Mouse (Mus musculus) brain, embryonic 14.5 days (tissue): ENCODE data around the gene Cpeb3. TPM values are rescaled to one million over a fixed set of nuclear protein-coding genes. Genes with fewer than 3 reads are reported as not detected.

Experiments
- DNase-seq: peaks from one replicate; pipeline ENCODE4 v3.0.0-alpha.2; 2011; ENCODE audit warnings: low read depth
- CTCF ChIP-seq: fragments of 200-500 bp; IDR thresholded peaks from 2 replicates; pipeline ENCODE4 v1.5.1; 2012; ENCODE audit warnings: inconsistent platforms, mild to moderate bottlenecking, moderate library complexity, borderline replicate concordance; ENCODE audit not compliant: insufficient read depth, insufficient read length; ENCODE audit errors: extremely low read depth
- POLR2A ChIP-seq: fragments of 200-500 bp; IDR thresholded peaks from 2 replicates; pipeline ENCODE4 v1.6.1; 2012; ENCODE audit warnings: mild to moderate bottlenecking, inconsistent platforms, borderline replicate concordance; ENCODE audit not compliant: poor library complexity, insufficient read depth, insufficient read length, severe bottlenecking; ENCODE audit errors: extremely low read depth
- polyA plus RNA-seq: library from polyadenylated mRNA; depleted of rRNA; stranded (reverse); fragments of >200 nt; gene quantifications from 2 replicates; pipeline ENCODE4 v1.2.3, GENCODE M21; 2012; rRNA removed

Cpeb3 gene
- 10.9 and 20.9 TPM in 2 replicates for polyA plus RNA-seq

DNA sequence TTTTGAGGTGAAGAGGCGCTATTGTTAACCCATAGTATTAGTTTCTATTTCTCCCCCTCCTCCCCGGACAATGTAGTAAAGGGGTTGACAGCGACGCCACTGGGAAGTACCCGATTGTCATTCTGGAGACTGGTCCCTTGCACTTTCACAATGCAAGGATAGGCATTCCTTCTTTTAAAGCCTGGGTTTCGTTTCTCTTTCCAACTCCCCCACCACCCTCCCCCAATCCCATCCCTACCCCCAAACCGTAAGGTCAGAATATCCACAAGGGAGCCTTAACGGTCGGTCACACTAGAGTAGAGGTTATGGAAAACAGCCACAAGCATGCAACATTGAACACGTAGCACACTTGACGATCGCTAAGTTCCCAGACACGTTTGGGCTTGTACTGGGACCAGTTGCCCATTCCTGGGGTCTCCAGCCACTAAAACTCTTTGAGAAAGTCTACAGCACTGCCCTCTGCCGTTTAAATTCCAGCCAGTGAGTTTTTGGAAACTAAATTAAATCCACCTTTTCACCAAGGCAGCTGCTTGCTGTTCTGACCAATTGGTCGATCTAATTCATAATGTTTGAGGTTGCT lies at the start of gene Cpeb3:
Gene Cpeb3, minus strand, starts transcription at position 426 of the 580 bp plus-strand sequence.
- DNase-seq = peak; percentile 75
- TF ChIP-seq CTCF (peak; percentile 43; the same call in 1 of the 2 replicates), POLR2A (no peak)

DNA sequence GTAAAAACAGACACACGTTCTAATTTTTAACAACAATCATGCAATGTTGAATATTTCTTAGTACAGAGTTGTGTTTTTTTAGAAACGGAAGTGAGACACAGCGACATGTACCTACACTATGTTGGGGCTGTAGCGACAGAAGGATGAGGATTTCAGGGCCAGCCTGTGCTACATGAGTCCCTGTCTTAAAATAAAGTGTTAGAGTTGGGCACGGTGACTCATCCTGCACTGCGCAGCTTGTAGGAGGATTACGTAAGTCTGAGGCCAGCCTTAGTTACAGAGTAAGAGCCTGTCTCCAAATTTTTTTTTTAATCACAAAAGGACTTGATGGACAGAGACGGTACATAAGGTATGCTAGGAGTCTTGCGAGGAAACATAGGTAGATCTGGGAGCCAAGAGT lies 46.9 kb upstream of the Cpeb3 start:
- TF ChIP-seq POLR2A = no peak
- no peak for TF ChIP-seq CTCF
- no peak for DNase-seq

DNA sequence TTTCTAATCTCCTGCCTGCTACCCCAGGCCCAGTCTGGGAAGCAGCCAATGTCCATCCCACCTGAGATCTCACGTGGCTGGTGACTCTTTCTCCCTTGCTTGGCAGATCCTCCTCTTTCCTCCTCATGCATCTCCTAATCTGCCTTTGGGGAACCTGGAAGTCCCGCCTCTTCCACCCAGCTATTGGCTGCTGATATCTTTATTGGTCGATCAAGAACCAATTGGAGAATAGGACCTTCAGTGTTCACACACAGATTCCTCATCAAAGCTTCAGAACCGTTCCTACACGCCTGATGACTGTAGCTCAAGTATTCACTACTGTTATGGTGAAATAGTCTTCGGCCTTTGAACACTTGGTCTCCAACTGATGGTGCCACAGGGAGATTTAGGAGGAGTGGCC lies 43.7 kb upstream of the Cpeb3 start:
- DNase-seq = no peak
- TF ChIP-seq CTCF (no peak), POLR2A (no peak)

DNA sequence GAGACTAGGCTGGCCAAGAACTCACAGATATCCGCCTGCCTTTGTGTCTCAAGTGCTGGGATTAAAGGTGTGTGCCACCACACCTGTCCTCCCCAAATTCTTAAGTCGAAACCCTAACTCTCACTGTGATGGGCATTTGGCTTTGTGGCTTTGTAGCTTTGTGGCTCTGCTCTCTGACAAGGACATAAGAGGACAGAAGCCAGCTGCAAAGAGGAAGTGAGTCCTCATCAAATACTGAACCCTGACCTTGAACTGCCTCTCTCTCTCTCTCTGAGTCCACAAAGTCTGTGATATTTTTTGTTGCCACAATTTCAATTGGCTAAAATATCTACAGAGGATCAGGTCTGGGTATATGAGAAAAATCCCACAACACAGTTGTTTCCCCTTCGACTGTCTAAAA lies 39.8 kb upstream of the Cpeb3 start:
- DNase-seq = no peak
- TF ChIP-seq POLR2A (no peak), CTCF (no peak)

DNA sequence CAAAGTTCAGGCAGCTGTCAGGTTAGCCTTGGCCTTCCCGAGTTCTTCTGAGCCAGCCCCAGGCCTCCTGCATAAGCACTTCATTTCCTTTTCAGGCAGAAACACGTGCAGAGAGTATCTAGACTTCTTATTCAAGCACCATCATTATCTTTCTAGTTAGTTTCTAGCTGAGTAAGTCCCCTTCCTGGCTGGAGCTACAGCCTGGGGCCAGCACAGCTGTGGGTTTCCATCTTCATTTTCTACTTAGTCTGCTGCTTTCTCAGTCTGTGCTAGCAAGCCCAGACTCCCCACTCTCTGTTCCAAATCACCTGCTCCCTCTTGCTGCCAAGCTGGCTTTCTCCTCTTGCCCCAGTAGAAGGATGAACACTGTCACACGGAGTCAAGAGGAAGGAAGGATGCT lies 38.5 kb upstream of the Cpeb3 start:
- no peak for TF ChIP-seq POLR2A
- no peak for TF ChIP-seq CTCF

DNA sequence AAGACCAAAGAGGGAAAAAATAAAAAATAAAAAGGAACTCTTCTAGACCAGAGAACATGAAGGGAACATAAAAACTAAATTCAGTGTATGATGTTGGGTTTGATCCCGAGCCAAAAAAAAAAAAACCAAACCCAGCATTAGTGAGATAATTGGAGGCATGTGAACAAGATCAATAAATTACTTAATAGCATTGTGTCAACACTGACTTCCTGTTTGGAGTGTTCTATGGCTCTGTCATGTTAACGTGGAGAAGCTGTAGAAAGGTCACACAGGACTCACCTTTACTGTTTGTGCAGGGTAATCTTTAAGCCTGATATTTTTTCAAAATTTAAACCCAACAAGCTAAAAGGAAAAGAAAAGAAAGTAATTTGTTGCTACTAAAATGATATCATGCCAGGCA lies 34.3 kb upstream of the Cpeb3 start:
- TF ChIP-seq POLR2A (no peak), CTCF (no peak)

More for the DNA sequence above, 38.5 kb upstream of the Cpeb3 start:
- DNase-seq = no peak

DNA sequence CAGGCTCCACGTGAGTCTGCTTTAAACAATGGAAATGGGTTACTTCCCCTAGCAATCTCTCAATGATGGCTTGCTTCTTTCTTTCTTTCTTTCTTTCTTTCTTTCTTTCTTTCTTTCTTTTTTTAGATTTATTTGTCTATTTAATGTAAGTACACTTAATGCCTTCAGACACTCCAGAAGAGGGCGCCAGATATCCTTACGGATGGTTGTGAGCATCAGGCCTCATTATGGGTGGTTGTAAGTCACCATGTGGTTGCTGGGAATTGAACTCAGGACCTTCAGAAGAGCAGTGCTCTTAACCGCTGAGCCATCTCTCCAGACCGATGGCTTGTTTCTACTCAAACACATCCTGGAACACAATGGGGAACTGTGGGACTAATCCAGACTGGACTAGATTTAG lies 32.8 kb upstream of the Cpeb3 start:
- DNase-seq = no peak
- TF ChIP-seq CTCF (no peak), POLR2A (no peak)

More for the DNA sequence above, 34.3 kb upstream of the Cpeb3 start:
- no peak for DNase-seq

DNA sequence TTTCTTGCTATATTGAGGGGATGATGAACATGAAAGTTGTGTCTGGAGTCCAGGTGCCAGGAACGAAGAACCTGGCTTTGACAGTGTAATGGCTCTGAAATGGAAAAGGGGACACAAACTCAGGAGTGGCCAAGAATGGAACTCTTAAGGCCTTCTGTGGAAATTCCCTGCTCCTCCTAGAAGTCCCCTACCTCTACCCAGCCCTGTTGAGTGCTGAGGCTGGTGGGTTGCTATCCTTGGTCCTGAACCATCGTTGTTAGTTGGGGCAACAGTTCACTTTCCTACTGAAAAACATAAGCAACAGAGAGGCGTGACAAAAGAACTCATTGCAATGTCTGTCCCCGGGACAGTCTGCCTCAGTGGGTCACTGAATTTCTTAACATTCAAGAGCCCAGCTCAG lies 30.7 kb upstream of the Cpeb3 start:
- peak; percentile 45 for DNase-seq
- TF ChIP-seq POLR2A (no peak), CTCF (no peak)

DNA sequence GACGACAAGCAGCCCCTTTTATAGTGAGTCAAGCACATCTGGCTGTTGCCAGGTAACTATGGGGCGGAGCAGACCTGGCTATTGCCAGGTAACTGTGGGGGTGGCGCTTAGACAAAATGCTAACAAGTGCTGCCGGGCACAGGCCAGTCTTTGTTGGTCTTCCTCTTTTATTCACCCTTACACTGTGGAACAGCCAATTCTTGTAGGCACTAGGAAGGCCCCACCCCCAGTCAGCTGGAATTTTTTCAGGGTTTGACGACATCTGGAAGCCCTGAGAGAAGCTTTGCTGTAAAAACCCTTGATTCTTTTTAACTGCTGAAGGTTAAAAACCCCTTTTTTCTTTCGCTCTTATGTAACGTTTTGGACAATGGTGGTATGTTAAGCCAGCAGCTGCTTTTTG lies 30.2 kb upstream of the Cpeb3 start:
- peak; percentile 64 for DNase-seq
- TF ChIP-seq CTCF = no peak
- no peak for TF ChIP-seq POLR2A

DNA sequence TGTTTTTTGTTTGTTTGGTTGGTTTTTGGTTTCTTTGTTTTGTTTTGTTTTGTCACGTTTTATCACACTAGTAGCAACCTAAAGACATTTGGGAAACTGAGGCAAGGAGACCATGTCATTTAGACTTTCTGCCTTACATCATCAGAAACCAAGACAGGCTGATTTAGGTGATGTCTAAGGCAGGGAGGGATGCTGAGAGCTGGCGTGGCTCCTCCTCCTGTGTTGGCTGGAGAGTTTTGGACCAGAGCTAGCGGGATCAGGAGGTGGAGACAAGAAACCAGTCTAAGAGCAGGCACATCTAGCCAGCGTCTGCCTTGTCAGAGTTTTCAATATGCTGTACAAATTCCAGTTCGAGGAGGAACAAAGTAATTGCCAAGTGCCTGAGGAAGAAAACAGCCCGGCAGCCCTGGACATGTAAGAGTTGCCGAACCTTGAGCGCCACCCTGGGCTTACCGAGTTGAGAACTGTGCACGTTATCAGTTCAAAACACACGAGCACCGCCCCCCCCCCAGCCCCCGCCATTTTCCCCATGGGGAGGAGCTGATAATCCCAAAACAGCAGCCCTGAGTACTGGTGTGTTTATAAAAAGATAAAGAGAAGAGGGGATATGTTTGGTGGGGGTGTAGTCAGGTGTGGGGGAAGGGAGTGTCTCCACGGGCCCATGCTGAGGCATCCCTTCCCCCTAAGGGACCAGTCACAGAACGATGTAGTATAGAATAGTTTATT lies 29.5 kb upstream of the Cpeb3 start:
- DNase-seq = peak; percentile 50
- no peak for TF ChIP-seq CTCF
- TF ChIP-seq POLR2A = no peak

DNA sequence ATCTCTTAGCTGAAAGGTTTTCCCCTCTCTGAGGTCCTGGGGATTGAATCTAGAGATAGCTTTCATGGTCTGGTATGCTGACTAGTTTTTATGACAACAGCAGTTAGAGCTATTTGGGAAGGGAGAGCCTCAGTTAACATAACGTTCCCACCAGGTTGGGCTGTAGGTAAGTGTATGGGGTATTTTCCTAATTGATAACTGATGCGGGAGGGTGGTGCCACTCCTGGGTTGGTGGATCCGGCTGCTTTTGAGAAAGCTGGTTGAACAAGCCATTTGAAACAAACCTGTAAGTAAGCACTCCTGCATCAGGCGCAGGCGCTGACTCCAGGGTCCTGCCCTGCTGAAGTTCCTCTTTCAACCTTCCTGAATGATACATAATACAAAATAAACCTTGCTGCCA lies 28.9 kb upstream of the Cpeb3 start:
- TF ChIP-seq POLR2A = no peak
- TF ChIP-seq CTCF = no peak
- no peak for DNase-seq

DNA sequence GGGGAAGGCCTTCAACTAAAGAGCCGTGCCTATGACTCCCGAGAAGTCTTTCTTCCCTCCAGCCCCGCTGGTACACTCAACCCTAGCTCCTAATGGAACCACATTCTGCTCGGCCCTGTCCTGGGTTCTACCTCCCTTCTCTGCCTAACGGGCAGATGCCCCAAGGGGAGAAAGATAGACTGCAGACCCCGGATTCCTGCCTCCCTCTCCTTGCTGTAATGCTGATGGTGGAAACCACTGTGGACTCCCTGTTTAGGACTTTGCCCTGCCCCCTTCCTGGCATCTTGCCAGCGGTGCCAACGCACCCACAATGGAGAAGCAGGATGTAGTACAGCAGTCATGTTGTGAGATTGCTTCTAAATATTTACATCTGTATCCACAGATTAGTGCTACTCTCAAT lies 27.4 kb upstream of the Cpeb3 start:
- DNase-seq = peak; percentile 43
- TF ChIP-seq CTCF = no peak
- TF ChIP-seq POLR2A = no peak
